Comparison of ENCODE assay signal across 11 mouse cellular contexts in genomic region chr6:54228421-54228820, GRCm38 (mm10).
A peak's percentile ranks its signal among the peaks of the same experiment; 100 is the strongest.
DNase-seq lines count a peak whose midpoint lies in the region; ATAC-seq and TF ChIP-seq lines count a peak whose summit lies in the region.
"Had no signal": no experiment of that assay in that cellular context is flagged by ENCODE, and none has a peak within 500 bp of the region (broad histone marks: within the 10 kb centered on the region; RNA-seq: fewer than 3 reads in every experiment).

No protein-coding gene starts in this region.

- H3K4me3 ChIP-seq in hindbrain, embryonic 12.5 days, result no peak overlapping the region
- no peak overlapping the region for H3K4me3 ChIP-seq in hindbrain, embryonic 11.5 days (ENCODE audit: low read depth, low read length)
- no peak overlapping the region for H3K4me3 ChIP-seq in embryonic facial prominence, embryonic 10.5 days
- H3K4me3 ChIP-seq in kidney, adult 2 months (ENCODE audit: insufficient read depth, low read depth, low read length), result no peak overlapping the region

- H3K27ac ChIP-seq in hindbrain, embryonic 12.5 days, result no peak overlapping the region
- no peak overlapping the region for H3K27ac ChIP-seq in hindbrain, embryonic 11.5 days (ENCODE audit: low read depth, low read length)
- H3K27ac ChIP-seq in embryonic facial prominence, embryonic 10.5 days (replicated peaks), result peak overlapping the region; percentile 52; the same call in 1 of the 2 replicates
- H3K27ac ChIP-seq in kidney, adult 2 months (ENCODE audit: insufficient read depth, low read depth, low read length), result 0 out of 2 replicates have a peak overlapping the region, but pooled peaks have one; percentile 40

- no peak overlapping the region for H3K4me2 ChIP-seq in hindbrain, embryonic 12.5 days (replicated peaks)
- H3K4me2 ChIP-seq in hindbrain, embryonic 11.5 days (replicated peaks; ENCODE audit: low read depth, low read length), result no peak overlapping the region

- H3K9ac ChIP-seq in hindbrain, embryonic 12.5 days, result no peak overlapping the region
- no peak overlapping the region for H3K9ac ChIP-seq in hindbrain, embryonic 11.5 days (ENCODE audit: low read depth, low read length)

- 54% methylated on average over 9 of the region's 9 CpGs for WGBS in hindbrain, embryonic 12.5 days
- 60% methylated on average over 9 of the region's 9 CpGs for WGBS in hindbrain, embryonic 11.5 days
- WGBS in embryonic facial prominence, embryonic 10.5 days, result 50% methylated on average over 9 of the region's 9 CpGs
- 31% methylated on average over 9 of the region's 9 CpGs for WGBS in kidney, adult 2 months

- TF ChIP-seq CTCF in kidney, adult 2 months (conservative IDR thresholded peaks at IDR 0.05; ENCODE audit: insufficient read depth, insufficient read length, low read depth, low read length), result no peak

- no peak for DNase-seq in hindbrain, embryonic 11.5 days (ENCODE audit: low spot score)
- no peak for DNase-seq in embryonic facial prominence, embryonic 10.5 days (ENCODE audit: low spot score)
- peak; percentile 76 for DNase-seq in kidney, adult 2 months
- peak; percentile 56 to 65 for DNase-seq in kidney, postnatal 36 days
- DNase-seq in heart, adult 11 months, result no peak
- no peak for DNase-seq in urinary bladder, adult 2 months (ENCODE audit: low spot score)
- DNase-seq in layer of hippocampus, adult 18-20 months (ENCODE audit: low spot score in 2 of 2), result no peak
- DNase-seq: right cerebral cortex, postnatal 14 days; thymus, adult 18-20 months had no signal

- ATAC-seq in hindbrain, embryonic 12.5 days (ENCODE audit: low FRiP score), result peak; percentile 38; the same call in 1 of the 2 replicates
- ATAC-seq in hindbrain, embryonic 11.5 days (ENCODE audit: low FRiP score), result no peak

- no peaks in the 10 kb centered on the region for H3K9me3 ChIP-seq in hindbrain, embryonic 12.5 days (replicated peaks)
- H3K9me3 ChIP-seq in hindbrain, embryonic 11.5 days (ENCODE audit: control insufficient read depth, low read length), result no peaks in the 10 kb centered on the region
- no peaks in the 10 kb centered on the region for H3K9me3 ChIP-seq in embryonic facial prominence, embryonic 10.5 days

- no peaks in the 10 kb centered on the region for H3K36me3 ChIP-seq in hindbrain, embryonic 12.5 days
- H3K36me3 ChIP-seq in hindbrain, embryonic 11.5 days (ENCODE audit: control insufficient read depth, insufficient read depth, low read length), result no peaks in the 10 kb centered on the region
- no peaks in the 10 kb centered on the region for H3K36me3 ChIP-seq in embryonic facial prominence, embryonic 10.5 days (replicated peaks)
- H3K36me3 ChIP-seq in kidney, adult 2 months (ENCODE audit: control insufficient read depth, insufficient read depth, low read length), result no peaks in the 10 kb centered on the region
- H3K36me3 ChIP-seq: G1E had no signal

- 0 out of 2 replicates have a peak, but pooled peaks cover 3% of the 10 kb centered on the region for H3K27me3 ChIP-seq in hindbrain, embryonic 12.5 days
- no peaks in the 10 kb centered on the region for H3K27me3 ChIP-seq in hindbrain, embryonic 11.5 days (ENCODE audit: control insufficient read depth, insufficient read depth, low read length)
- peaks cover 30% of the 10 kb centered on the region for H3K27me3 ChIP-seq in embryonic facial prominence, embryonic 10.5 days (replicated peaks; ENCODE audit: low read depth, poor library complexity, severe bottlenecking)
- H3K27me3 ChIP-seq in kidney, adult 2 months (replicated peaks; ENCODE audit: control insufficient read depth, insufficient read depth, low read length), result no peaks in the 10 kb centered on the region

- H3K4me1 ChIP-seq in hindbrain, embryonic 12.5 days, result peaks cover 16% of the 10 kb centered on the region
- no peaks in the 10 kb centered on the region; the same call in 1 of the 2 replicates for H3K4me1 ChIP-seq in hindbrain, embryonic 11.5 days (replicated peaks; ENCODE audit: control insufficient read depth, insufficient read depth, low read length)
- peaks cover 27% of the 10 kb centered on the region for H3K4me1 ChIP-seq in embryonic facial prominence, embryonic 10.5 days
- peaks cover 17% of the 10 kb centered on the region for H3K4me1 ChIP-seq in kidney, adult 2 months (ENCODE audit: control insufficient read depth, insufficient read depth, low read length)

- no peak for TF ChIP-seq POLR2A in kidney, adult 2 months (IDR thresholded peaks at IDR 0.05; ENCODE audit: low read depth, low read length)

Comparison
In these comparisons a context has a peak if more than half of its experiments do, and no peak if none do; other contexts are left out.
1. H3K27ac ChIP-seq: peak in embryonic facial prominence, embryonic 10.5 days (single experiment) and kidney, adult 2 months (single experiment); none in hindbrain, embryonic 12.5 days (single experiment) and hindbrain, embryonic 11.5 days (single experiment).
2. DNase-seq: peak in kidney, adult 2 months (single experiment) and kidney, postnatal 36 days (2 of 2); none in hindbrain, embryonic 11.5 days (single experiment), embryonic facial prominence, embryonic 10.5 days (single experiment), heart, adult 11 months (single experiment), urinary bladder, adult 2 months (single experiment) and layer of hippocampus, adult 18-20 months (0 of 2).